Mouse (Mus musculus): ENCODE measurements at regions not wholly inside any gene's neighbourhood (a gene's known extent, or its start where the extent isn't known, plus 50 kb on each side); places are given as distances from the start of the nearest gene placed in this dataset.

GRCm38 (mm10) chr16:20800038-20800437 lies 65.7 kb upstream of the Thpo start:
- no peak for DNase-seq (ENCODE audit: low spot score in 2 of 2)

- DNase-seq (ENCODE audit: low spot score in 2 of 2) = no peak
Measured at GRCm38 (mm10) chr16:20798115-20798514, 63.8 kb upstream of the Thpo start.

GRCm38 (mm10) chr16:20794721-20795120 lies 60.4 kb upstream of the Thpo start:
- no peak for DNase-seq (ENCODE audit: low spot score in 2 of 2)

Measured in spleen, postnatal 10 days (tissue).